Mouse (Mus musculus) testis, adult 2 months (tissue): ENCODE data around the gene Igfbp5.

ENCODE experiments used
- CTCF ChIP-seq: fragments of 200-500 bp; IDR thresholded peaks from 2 replicates; pipeline ENCODE4 v1.5.1; 2012; ENCODE audit warnings: low read depth, mild to moderate bottlenecking, inconsistent platforms, low read length, moderate library complexity; ENCODE audit not compliant: control insufficient read depth, insufficient read depth, insufficient replicate concordance
- POLR2A ChIP-seq: fragments of 200-500 bp; IDR thresholded peaks from 2 replicates; pipeline ENCODE4 v1.6.1; 2012; ENCODE audit warnings: low read depth, mild to moderate bottlenecking, inconsistent platforms, low read length, moderate library complexity; ENCODE audit not compliant: control insufficient read depth

GRCm38 (mm10) chr1:72830485-72830884 lies 44.2 kb downstream of the Igfbp5 start:
- TF ChIP-seq CTCF (no peak), POLR2A (no peak)
